Mouse (Mus musculus): ENCODE data around the gene Dynlt1b. TPM values are rescaled to one million over a fixed set of nuclear protein-coding genes. Genes with fewer than 3 reads are reported as not detected.
"Not testable (repeated sequence)": the region's sequence is repeated elsewhere in the genome, so short reads cannot be mapped to it uniquely, and the experiment has no call there.

Gene Dynlt1b
- 1,039 and 1,079 TPM in 2 replicates for polyA plus RNA-seq (2015; fragmentation: Nextera tagmentation; extraction: Ambion mirVana)

DNA sequence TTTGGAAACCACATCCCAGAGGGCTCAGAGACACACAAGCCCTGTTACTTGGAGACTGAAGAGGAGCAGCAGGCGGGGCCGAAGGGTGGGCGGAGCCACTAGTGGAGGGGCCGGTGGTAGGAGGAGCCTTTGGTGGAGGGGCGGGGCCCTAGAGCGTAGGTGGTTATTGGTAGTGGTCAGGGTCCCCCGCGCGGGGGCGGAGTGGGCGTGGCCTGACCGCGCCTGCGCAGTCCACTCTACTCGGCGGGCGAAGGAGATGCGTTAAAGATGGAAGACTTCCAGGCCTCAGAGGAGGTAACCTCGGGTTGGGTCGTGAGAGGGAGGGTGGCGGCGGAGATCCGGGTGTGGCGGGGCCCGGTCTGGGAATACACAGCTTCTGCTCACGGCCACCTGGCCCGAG is at the start of gene Dynlt1b:
TSS of gene Dynlt1b (plus strand) at position 168 of the 400 bp plus-strand sequence.
- H3K9ac ChIP-seq: peak within 1 kb of the TSS; percentile 51
- peak within 1 kb of the TSS; percentile 37 for H3K4me3 ChIP-seq
- H3K9me3 ChIP-seq, H3K27me3 ChIP-seq, H3K36me3 ChIP-seq: not testable (repeated sequence)
- under 1% methylated on average over 27 of the region's 27 CpGs for WGBS
- H3K27ac ChIP-seq (replicated peaks): peak within 1 kb of the TSS; percentile 82
- peak; percentile 97 for ATAC-seq (ENCODE audit: low FRiP score, low read depth)
- peak within 1 kb of the TSS; percentile 61 for H3K4me2 ChIP-seq
- peaks cover 19% of the 10 kb centered on the region for H3K4me1 ChIP-seq (replicated peaks)

GRCm38 (mm10) chr17:6380182-6380841 is 49.6 kb upstream of the Dynlt1b start:
- not testable (repeated sequence) for H3K27ac ChIP-seq (replicated peaks); H3K9ac ChIP-seq; H3K4me2 ChIP-seq; H3K4me3 ChIP-seq; H3K27me3 ChIP-seq; H3K4me1 ChIP-seq (replicated peaks); H3K36me3 ChIP-seq; H3K9me3 ChIP-seq
- peak; percentile 88 for ATAC-seq (ENCODE audit: low FRiP score, low read depth)
- WGBS: 63% methylated on average over 1 of the region's 8 CpGs

DNA sequence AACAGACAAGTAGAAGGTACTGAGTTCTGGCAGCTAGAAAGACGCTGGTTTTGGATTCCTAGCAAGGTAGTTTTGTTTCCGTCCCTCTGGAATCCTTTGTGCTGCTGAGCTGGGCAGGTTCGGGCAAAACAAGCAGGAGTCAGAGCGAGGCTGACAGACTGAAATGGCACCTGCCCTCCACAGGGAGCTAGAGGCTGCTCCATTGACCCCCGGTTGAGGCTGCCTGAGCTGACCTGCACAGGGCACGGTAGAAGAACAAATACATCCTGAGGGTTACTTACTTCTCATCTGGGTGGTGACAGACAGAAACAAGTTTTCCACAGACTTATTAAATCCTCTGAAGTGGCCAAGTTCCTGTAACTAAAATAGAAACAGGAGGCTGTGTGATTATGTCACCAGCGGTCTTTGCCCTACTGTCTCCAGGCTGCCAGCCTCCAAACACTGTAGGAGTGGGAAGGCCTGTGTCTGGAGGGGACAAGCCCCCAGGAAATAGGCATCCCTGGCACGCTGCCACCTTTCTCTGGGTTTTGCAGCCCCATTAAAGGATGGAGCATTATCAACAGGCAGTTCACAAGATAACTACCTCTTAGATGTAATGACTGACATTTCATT is 48.7 kb upstream of the Dynlt1b start:
- not testable (repeated sequence) for H3K4me3 ChIP-seq; H3K9me3 ChIP-seq; H3K4me2 ChIP-seq; H3K4me1 ChIP-seq (replicated peaks); ATAC-seq (ENCODE audit: low FRiP score, low read depth); H3K27ac ChIP-seq (replicated peaks); H3K9ac ChIP-seq; H3K27me3 ChIP-seq; H3K36me3 ChIP-seq
- no CpG with 5 or more reads among the region's 8 CpGs for WGBS

- peak; percentile 32 for ATAC-seq (ENCODE audit: low FRiP score, low read depth)
- H3K9ac ChIP-seq; H3K9me3 ChIP-seq; H3K27ac ChIP-seq (replicated peaks); H3K4me3 ChIP-seq; H3K4me1 ChIP-seq (replicated peaks); H3K36me3 ChIP-seq; H3K27me3 ChIP-seq; H3K4me2 ChIP-seq: not testable (repeated sequence)
- WGBS: no CpG with 5 or more reads among the region's 4 CpGs
Measured at GRCm38 (mm10) chr17:6386927-6387326, 43.0 kb upstream of the Dynlt1b start.

DNA sequence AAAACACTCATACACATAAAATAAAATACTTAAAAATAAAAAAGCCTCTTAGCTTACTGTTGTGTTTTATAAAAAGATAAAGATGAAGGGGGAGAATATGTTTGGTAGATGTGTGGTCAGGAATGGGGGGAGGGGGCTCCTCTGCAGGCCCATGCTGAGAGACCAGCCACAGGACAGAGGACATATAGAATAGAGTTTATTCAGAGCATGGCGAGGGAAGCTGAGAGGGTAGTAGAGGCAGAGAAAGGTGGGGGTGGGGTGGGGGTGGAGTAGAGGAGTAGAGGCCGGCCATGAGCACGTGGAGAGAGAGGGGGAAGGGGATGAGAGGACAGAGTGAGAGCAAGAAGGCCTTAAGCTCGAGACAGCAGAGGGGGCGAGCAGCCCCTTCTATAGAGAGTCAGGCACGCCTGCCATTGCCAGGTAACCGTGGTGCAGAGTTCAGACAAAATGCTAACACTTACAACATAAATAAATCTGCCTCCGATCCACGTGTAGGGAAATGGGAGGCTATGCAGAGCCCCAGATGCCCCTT is 42.5 kb upstream of the Dynlt1b start:
- no CpG with 5 or more reads among the region's 9 CpGs for WGBS
- not testable (repeated sequence) for H3K4me1 ChIP-seq (replicated peaks); H3K36me3 ChIP-seq; H3K4me2 ChIP-seq; H3K27ac ChIP-seq (replicated peaks); H3K9me3 ChIP-seq; H3K27me3 ChIP-seq; H3K9ac ChIP-seq; H3K4me3 ChIP-seq
- peak; percentile 40; the same call in 1 of the 2 replicates for ATAC-seq (ENCODE audit: low FRiP score, low read depth)

- not testable (repeated sequence) for H3K9me3 ChIP-seq; ATAC-seq (ENCODE audit: low FRiP score, low read depth); H3K4me3 ChIP-seq; H3K27me3 ChIP-seq; H3K4me2 ChIP-seq; H3K4me1 ChIP-seq (replicated peaks); H3K9ac ChIP-seq; H3K27ac ChIP-seq (replicated peaks); H3K36me3 ChIP-seq
- WGBS: 82% methylated on average over 5 of the region's 7 CpGs
Measured at GRCm38 (mm10) chr17:6389463-6389862, 40.4 kb upstream of the Dynlt1b start.

DNA sequence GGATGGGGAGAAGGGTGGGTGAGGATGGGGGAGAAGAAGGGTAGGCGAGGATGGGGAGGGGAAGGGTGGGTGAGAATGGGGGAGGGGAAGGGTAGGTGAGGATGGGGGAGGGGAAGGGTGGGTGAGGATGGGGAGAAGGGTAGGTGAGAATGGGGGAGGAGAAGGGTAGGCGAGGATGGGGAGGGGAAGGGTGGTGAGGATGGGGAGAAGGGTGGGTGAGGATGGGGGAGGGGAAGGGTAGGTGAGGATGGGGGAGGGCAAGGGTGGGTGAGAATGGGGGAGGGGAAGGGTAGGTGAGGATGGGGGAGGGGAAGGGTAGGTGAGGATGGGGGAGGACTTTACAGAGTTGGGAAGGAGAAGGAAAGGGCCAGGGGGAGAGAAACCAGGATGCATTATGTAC is 39.2 kb upstream of the Dynlt1b start:
- H3K4me1 ChIP-seq (replicated peaks); H3K36me3 ChIP-seq; H3K27ac ChIP-seq (replicated peaks); ATAC-seq (ENCODE audit: low FRiP score, low read depth); H3K27me3 ChIP-seq; H3K4me2 ChIP-seq; H3K9me3 ChIP-seq; H3K4me3 ChIP-seq; H3K9ac ChIP-seq: not testable (repeated sequence)
- 83% methylated on average over 2 of the region's 2 CpGs for WGBS

DNA sequence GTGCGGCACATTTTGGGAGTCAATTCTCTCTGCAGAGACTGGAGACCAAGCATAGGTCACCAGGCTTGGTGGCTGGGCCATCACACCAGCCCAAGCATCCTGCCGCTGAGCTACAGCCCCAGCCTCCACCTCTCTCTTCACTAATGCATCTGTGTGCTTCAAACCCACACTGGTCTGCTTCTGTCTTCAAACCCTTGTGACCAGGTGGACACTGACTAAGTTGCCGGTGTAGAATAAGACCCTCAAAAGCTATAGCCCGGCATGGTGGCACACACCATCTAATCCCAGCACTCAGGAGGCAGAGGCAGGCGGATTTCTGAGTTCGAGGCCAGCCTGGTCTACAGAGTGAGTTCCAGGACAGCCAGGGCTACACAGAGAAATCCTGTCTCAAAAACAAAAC is 38.2 kb upstream of the Dynlt1b start:
- not testable (repeated sequence) for H3K4me3 ChIP-seq; H3K4me1 ChIP-seq (replicated peaks); H3K27me3 ChIP-seq; H3K4me2 ChIP-seq; H3K27ac ChIP-seq (replicated peaks); H3K36me3 ChIP-seq; H3K9me3 ChIP-seq; H3K9ac ChIP-seq; ATAC-seq (ENCODE audit: low FRiP score, low read depth)
- 90% methylated on average over 5 of the region's 6 CpGs for WGBS

DNA sequence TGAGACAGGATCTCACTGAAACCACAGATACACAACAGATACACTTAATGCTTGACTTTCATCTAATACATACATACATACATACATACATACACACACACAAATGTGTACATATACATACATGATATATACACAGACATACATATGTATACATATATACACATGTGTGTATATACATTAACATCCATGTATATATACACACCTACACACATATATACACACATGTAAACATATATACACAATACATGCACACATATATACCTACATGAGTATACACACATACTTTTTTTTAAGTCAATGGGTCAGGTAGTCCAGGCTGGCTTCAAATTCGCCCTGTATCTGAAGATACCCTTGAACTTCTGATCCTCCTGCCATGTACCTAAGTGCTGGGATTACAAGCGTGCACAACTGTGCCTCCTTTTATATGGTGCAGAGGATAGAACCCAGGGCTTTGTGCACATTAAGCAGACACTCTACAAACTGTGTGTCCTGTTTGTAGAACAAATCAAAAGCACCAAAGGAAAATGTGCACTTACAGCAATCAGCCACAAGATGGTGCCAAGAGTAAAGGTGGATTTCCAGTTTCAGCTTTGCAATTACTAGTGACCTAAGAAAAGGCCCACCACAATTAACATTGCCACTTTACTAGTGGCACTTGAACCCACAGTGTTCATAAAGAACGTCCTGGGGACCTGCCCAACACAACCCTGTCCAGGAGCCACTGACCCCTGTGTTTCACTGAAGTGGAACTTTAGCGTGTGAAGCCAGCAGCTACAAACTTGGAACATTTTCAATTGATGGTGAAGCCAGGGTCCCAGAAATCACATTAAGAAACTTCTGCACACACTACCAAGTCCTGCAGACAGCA is 37.2 kb upstream of the Dynlt1b start:
- ATAC-seq (ENCODE audit: low FRiP score, low read depth); H3K9ac ChIP-seq; H3K9me3 ChIP-seq; H3K4me3 ChIP-seq; H3K27ac ChIP-seq (replicated peaks); H3K27me3 ChIP-seq; H3K4me1 ChIP-seq (replicated peaks); H3K36me3 ChIP-seq; H3K4me2 ChIP-seq: not testable (repeated sequence)
- WGBS: no CpG with 5 or more reads among the region's 4 CpGs

DNA sequence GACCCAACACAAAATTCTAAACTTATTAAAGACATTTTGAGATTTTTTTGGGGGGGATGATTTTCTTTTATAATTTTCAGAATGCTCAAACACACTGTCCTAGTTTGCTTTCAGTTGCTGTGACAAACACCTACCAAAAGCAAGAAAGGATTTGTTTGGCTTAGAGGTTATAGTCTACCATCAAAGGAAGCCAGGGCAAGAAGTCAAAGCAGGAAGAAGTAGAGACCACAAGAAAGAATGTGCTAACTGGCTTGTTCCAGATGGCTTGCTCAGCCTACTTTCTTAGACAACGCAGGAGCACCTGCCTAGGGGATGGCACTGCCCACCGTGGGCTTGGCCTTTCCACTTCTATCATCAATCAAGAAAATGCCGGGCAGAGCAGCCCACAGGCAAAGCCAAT is 31.8 kb upstream of the Dynlt1b start:
- not testable (repeated sequence) for H3K4me3 ChIP-seq; H3K4me2 ChIP-seq; H3K27me3 ChIP-seq; H3K9ac ChIP-seq; H3K36me3 ChIP-seq; ATAC-seq (ENCODE audit: low FRiP score, low read depth); H3K9me3 ChIP-seq; H3K27ac ChIP-seq (replicated peaks)
- 56% methylated on average over 1 of the region's 3 CpGs for WGBS
- peaks cover 10% of the 10 kb centered on the region; the same call in 1 of the 2 replicates for H3K4me1 ChIP-seq (replicated peaks)

- peaks cover 10% of the 10 kb centered on the region; the same call in 1 of the 2 replicates for H3K4me1 ChIP-seq (replicated peaks)
- not testable (repeated sequence) for H3K36me3 ChIP-seq; H3K9ac ChIP-seq; H3K4me2 ChIP-seq; ATAC-seq (ENCODE audit: low FRiP score, low read depth); H3K9me3 ChIP-seq; H3K27ac ChIP-seq (replicated peaks); H3K27me3 ChIP-seq; H3K4me3 ChIP-seq
- WGBS: 34% methylated on average over 7 of the region's 7 CpGs
Measured at GRCm38 (mm10) chr17:6398816-6399215, 31.1 kb upstream of the Dynlt1b start.

Data from hindbrain, embryonic 15.5 days (tissue).